Mouse (Mus musculus) hindbrain, embryonic 14.5 days (tissue): ENCODE measurements around the gene Sspn. TPM values are rescaled to one million over a fixed set of nuclear protein-coding genes. Genes with fewer than 3 reads are reported as not detected.

Experiments
- polyA plus RNA-seq: library from polyadenylated mRNA; unstranded; fragments of >200 nt; fragmentation: Nextera tagmentation; extraction: Ambion mirVana; gene quantifications from 2 replicates; pipeline ENCODE4 v1.2.1, GENCODE M21; 2014

Gene Sspn
- polyA plus RNA-seq, 1 experiment from 2014 or later: 3.2 TPM

Other genes starting within 250 kb of the Sspn start
- gene Rassf8, start 184.9 kb upstream of the Sspn start, polyA plus RNA-seq: 5.0 and 5.6 TPM in 2 replicates
- 5.2 and 5.5 TPM in 2 replicates for gene Bhlhe41, start 66.1 kb upstream of the Sspn start, polyA plus RNA-seq